Mouse (Mus musculus) liver, adult 2 months (tissue): ENCODE results near the gene Stxbp5l.

Experiments used
- CTCF ChIP-seq: fragments of 200-500 bp; IDR thresholded peaks from 2 replicates; pipeline ENCODE4 v1.5.1; 2011; ENCODE audit warnings: low read depth, low read length, control low read depth
- POLR2A ChIP-seq: fragments of 200-500 bp; IDR thresholded peaks from 2 replicates; pipeline ENCODE4 v1.6.1; 2011; ENCODE audit warnings: low read length, control low read depth; ENCODE audit not compliant: insufficient read depth; ENCODE audit errors: extremely low read depth

DNA sequence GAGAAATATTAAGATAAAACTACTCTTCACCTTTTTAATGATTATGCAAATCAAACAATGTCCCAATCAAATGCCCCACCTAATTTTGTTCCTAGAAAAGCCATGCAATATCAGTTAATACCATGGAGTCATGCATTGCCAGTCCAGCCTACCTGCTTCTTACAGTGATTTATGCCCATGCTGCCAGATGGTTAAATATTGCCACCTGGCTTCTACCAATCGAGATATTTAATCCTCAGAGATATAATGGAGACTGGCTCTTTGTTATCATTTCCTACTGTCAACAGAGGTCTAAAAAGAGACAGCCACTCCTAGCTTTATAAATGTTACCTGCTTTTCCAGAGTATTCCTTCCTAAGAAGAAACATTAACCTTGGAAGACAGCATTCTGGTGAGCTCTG, 104.6 kb downstream of the Stxbp5l start:
- TF ChIP-seq POLR2A: no peak
- no peak for TF ChIP-seq CTCF
